Mouse (Mus musculus): ENCODE data around the gene Ppfibp1.

Gene Ppfibp1

DNA sequence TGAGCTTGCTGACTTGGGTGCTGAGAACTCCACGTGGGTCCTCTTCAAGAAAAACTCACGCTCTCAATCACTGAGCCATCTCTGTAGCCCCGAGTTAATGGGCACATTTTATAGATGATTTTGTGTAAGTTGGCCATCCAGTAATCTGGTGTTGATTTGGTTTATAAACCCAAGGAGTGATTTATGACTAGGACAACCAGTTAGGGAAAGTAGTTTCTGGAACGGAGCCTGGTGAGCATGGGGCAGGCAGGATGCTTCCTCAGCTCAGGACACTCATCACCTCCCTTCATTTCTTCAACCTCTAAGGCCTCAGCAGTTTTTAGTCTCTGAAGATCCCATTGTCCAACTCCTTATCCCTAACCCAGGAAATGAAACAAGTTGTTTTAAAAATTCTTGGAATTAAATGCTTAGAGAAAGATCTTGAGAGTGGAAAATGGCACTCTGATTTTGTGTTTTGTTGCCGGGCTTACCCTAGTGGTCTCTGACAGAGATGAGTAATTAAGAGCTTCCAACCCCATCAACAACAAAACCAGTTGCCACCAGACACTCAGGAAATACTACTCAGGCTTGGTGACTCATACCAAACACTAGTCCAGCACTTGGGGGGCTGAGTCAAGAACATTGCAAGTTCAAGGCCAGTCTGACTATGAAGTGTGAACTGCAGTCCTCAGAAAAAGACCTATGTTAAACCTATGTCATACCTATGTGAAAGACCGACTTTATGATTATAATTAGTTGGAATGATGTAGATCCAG is 75.3 kb downstream of the Ppfibp1 start:
- DNase-seq: no peak

GRCm38 (mm10) chr6:146965139-146965772 is 77.0 kb downstream of the Ppfibp1 start:
- no peak for DNase-seq

DNA sequence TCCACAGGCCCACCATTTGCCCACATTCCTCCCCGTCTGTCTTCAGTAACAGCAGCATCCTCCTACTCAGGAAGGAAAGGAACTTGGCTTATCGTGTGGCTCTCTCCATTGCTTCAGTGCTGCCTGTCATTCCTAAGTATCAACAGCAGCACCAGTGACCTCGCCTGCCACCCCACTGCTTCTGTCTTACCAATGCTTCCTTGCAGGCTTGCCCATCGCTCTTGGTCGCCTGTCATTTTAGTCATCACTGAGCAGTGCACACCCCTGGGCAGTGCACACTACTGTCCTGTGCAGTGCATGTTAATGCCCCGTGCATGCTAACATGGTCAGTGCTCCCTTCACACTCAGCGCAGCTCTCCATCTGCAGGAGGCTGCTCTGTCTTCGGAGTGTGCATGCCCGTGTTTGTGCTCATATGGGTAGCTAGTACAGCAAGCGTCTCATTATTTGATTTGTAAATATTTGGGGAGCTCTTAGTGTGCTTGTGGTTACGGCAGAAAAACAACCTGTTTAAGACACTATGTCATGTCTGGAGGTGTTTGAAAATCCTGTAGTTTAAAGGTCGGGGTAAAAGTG is 78.2 kb downstream of the Ppfibp1 start:
- no peak for DNase-seq

GRCm38 (mm10) chr6:146967836-146968235 is 79.5 kb downstream of the Ppfibp1 start:
- no peak for DNase-seq

GRCm38 (mm10) chr6:146970811-146971210 is 82.5 kb downstream of the Ppfibp1 start:
- no peak for DNase-seq

DNA sequence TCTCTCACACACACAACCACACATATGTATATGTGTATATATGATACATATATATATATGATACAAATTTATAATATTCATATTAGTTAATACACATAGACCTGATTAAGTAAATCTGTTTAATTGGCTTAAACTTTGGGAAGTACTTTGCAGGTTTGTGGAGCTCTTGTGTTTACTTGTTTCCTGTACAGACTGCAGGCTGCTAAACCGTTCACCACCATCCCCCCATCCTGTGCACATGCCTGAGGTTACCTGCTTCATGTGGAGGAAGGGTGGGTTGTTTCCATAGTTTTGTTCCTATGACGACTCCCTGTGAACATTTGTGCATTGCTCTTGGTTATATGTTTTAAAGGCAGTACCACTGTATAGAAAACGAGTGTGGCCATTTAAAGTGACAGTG is 83.1 kb downstream of the Ppfibp1 start:
- DNase-seq: no peak

- no peak for DNase-seq
Measured at GRCm38 (mm10) chr6:146972009-146972408, 83.7 kb downstream of the Ppfibp1 start.

DNA sequence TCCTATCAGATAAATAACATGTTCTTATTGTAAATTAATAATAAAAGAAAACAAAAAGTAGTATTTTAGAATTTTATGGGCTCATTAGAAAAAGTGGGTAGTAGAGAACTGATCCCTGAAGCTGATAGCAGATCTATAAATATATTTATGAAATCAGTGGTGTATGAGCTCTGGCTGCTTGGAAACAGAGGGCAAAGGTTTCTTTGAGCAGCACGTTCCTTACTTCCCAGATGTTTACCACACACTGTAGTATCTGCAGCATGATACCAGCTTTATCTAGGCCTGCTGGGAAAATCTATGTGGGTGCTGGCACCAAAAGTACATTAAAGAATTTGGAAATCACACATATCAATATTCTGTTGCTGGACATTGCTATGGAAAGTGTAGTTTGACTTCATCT is 84.5 kb downstream of the Ppfibp1 start:
- DNase-seq: no peak

DNA sequence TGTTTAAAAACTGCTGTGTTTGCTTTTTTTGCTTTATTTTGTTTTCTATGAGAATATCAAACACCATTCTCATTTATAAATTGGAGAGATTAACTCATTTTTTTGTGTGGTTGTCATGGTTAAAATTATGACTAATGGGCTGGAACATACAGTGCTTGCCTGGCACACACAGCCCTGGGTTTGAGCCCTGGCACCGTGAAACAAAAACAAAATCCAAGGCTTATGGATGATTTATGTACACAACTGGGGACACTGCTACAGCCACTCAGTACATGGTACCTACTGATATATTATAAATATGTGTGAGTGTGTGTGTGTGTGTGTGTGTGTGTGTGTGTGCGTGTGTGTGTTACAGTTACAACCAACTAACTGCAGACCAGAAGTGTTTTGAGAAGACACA is 85.1 kb downstream of the Ppfibp1 start:
- DNase-seq: no peak

DNA sequence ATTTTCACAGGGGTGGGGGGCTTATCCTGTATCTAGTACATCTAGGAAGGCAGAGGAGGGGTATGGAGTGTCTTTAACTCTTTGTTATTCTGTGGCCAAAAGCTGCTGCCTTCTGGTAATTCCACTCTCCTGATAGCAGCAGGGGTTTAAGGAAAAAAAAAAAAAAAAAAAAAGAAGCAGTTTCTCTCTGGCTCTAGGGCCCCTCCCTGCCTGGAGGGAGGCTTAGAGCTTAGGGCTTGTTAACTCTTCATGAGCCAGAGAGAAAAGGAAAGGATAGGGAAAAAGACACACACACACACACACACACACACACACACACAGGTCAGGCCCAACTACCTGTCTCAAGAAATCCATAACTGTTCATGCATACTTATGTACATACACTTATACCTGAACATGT is 85.5 kb downstream of the Ppfibp1 start:
- no peak for DNase-seq

- DNase-seq: no peak
Measured at GRCm38 (mm10) chr6:146976446-146976845, 88.2 kb downstream of the Ppfibp1 start.

DNA sequence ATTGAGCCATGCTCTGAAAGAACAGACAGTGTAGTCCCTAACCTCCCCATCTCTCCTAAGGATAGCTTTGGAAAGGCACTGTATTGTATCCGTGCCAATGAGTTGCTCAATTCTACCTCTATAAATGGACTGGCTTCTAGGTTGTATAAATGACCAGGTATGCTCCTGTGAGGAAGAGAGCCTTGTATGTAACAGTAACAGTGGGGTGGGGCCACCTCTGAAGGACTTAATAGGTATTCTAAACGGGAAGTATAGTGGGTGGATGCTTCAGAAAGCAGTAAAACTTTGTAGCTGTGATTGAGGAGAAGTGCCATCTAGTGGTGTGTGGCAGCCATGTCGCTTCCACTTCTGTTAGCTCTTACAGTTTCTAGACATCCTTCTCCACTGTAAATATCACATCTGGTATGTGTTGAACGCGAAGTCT is 90.4 kb downstream of the Ppfibp1 start:
- DNase-seq: no peak

DNA sequence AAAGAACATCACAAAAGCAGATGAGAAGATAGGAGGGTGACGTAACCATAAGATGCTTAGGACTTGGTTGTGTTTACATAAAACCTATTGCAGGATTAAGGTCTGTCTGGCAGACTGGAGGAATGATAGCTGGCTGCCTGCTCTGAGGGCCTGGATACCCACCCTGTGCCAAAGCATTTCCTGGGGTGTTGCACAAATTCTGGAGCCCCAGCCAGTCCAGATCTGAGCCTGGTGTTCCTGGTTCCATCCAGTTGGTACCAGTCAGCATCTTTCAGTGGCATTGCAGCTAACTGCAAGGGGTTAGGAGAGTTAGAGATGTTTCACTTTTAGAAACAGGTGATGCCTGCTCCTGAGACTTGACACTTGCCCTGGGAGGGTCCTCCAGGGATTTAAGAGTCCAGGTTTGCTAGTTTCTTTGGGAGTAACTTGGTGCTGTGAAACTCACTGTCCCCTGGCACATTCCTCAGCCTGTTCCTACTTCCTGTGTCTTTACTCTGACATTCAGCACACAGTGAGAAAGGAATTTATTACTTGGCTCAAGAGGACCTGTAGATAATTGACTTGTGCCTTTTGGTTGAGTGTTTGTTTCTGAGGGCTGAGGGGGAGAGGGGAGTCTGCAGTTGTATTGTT is 90.9 kb downstream of the Ppfibp1 start:
- no peak for DNase-seq

- no peak for DNase-seq
Measured at GRCm38 (mm10) chr6:146979953-146980352, 91.7 kb downstream of the Ppfibp1 start.

GRCm38 (mm10) chr6:146981249-146981835 is 93.1 kb downstream of the Ppfibp1 start:
- DNase-seq: no peak

GRCm38 (mm10) chr6:146984569-146984968 is 96.3 kb downstream of the Ppfibp1 start:
- DNase-seq: no peak

DNA sequence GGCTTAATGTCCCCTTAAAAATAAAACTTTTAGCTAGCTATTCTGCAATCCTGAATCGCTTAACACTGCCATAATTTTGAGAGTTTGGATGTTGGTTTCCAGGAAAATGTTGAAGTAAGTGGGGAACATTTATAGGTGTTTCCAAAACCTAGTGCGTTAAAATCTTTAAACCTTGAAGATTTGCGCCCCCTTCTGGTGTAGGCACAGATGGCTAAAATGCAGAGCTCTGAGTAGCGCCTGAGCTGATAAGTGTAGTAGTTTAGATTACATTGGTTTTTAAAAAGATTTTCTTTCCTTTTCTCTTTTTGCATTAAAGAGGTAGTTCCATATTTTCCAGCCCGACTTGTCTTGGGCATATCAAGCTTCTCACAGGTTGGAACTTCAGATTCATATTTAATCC is 105.9 kb downstream of the Ppfibp1 start:
- peak; percentile 38 for DNase-seq

GRCm38 (mm10) chr6:146995391-146995790 is 107.1 kb downstream of the Ppfibp1 start:
- no peak for DNase-seq

DNA sequence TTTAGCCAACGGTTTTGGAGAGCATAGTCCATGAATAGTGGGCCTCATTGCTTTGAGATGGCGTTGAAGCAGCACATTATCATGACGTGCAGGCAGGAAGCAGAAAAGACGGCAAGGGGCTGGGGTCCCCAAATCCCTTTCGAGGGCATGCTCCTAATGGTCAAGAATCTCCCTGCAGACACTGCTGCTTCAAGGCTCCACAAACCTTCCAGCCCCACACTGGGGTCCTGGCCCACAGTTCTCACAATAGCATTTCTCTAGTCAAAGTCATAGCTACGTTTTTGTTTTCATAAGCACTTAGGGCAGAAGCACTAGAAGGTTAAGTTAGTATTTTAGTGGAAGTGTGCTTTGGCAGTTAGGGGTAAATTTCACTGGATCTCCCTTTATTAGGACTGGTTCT is 107.6 kb downstream of the Ppfibp1 start:
- no peak for DNase-seq

DNA sequence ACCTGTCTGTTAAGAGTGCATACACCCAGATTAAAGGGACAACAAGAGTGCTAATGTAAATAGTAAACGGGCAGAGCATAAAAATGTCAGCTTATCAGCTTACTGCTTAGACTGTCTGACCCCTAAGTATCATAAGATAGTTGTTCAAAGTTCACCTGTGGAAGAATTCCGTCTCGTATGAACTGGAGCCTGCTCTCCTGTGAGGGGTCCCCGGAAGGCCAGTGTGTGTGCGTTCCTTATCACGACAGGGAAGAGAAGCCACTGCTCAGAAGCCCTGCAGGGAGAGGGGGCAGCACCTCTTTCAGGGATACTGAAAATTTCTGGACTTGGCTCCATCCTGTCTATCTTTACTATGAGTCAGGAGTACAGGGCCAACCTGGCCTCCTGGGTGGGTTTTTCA is 108.7 kb downstream of the Ppfibp1 start:
- no peak for DNase-seq

DNA sequence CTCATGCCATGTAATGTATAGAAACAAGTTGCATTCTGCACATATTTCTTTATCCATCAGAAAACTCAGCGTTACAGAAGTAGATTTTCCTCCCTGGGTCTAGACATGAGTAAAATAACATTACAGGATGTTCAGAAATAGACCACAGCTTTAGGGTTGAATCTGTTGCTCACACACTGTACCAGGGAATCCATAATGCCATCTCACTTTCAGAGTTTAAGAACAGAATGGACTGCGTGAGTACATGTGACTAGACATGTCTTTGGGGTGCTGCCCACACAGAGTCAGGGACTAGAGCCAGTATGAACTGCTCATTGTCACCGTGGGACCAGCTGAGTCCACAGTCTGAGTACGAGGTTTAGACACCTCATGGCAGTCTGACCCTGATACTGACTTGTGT is 110.4 kb downstream of the Ppfibp1 start:
- DNase-seq: no peak

- DNase-seq: no peak
Measured at GRCm38 (mm10) chr6:146999302-146999701, 111.0 kb downstream of the Ppfibp1 start.

DNA sequence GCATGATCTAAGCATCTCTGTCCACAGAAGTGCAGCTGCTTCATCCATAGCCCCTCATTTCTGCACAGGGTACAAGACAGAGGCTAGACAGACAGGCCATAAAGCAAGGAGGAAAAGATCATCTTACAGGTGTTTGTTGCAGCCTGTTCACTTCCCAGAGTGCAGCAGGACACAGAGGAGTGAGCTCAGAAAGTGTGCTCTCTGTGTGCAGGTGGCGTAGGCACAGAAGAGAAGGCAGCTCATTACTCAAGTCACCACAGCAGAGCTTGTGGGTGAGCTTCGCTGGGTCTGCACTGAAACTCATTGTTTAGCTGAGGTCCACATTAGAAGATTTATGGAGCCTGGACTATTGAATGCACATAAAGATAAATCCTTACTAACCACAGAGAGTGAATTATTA is 111.5 kb downstream of the Ppfibp1 start:
- DNase-seq: no peak

DNA sequence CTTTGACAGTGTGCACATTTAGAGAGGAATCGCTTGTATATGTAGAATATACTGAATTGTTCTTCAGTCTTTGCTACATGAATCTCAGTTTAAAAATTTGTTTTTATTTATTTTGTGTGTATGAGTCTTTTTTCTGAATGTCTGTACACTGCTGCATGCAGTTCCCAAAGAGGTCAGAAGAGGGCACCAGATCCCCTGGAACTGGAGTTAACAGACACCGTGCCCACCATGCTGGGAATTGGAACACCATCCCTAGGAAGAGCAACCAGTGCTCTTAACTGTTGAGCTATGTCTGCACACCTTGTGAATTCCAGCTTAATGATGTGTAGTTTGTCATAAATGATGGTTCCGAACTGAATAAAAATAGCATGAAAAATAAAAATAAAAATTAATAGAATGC is 119.9 kb downstream of the Ppfibp1 start:
- peak; percentile 65 for DNase-seq

Measured in cerebellum, adult 8-10 months (tissue).